Mouse (Mus musculus) cerebellum, postnatal 25 days (tissue): ENCODE measurements around the gene Pdcd6ip.

Experiments used
- DNase-seq, 2 experiments: peaks; one replicate each; pipeline ENCODE4 v3.0.0; 2021; ENCODE audit warnings: mixed read lengths in 2 of 2

The Pdcd6ip gene

GRCm38 (mm10) chr9:113610776-113611175, 97.3 kb downstream of the Pdcd6ip start:
- no peak for DNase-seq

DNA sequence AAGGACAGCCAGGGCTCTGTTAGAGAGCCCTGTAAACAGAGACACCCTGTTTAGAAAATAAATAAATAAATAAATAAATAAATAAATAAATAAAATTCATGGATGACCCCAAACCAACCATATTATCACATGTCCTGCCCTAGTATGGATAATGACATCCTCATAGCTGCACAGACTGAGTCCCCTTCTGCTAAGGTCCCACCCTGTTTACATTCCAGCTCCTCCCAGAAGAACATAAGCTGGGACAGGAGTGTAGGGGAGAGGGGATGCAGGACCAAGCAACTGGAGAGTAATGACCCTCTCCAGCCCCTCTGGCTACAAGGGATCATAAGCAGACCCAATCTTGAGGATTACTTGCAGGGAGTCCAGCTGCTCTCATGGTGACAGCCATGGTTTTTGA, 105.9 kb downstream of the Pdcd6ip start:
- DNase-seq, result no peak
